Mouse (Mus musculus) thymus, postnatal 10 days (tissue): Measurements from ENCODE around the gene Hist3h2ba.

ENCODE experiments used
- DNase-seq, 2 experiments: peaks; one replicate each; pipeline ENCODE4 v3.0.0; 2021; ENCODE audit warnings: low spot score in 2 of 2

Gene Hist3h2ba

DNA sequence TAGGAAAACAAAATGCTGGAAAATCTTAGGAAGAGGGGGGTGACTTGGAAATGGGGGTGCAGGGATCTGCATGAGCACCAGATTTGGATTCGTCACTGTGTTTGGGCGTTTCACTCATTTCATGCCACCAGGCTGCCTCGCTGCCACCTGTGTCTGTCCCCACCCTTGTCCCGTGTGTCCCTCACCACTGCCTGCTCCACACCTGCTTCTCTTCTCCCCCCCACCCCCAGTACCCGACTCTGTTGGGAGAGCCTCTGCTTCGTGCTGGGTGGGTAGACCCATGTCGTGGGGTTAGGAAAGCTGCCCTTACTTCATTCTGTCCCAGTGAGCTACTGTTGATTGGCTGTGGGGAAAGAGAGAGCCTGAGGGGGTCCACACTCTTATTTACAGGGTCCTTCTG is 35.9 kb downstream of the Hist3h2ba start:
- DNase-seq, result peak; percentile 38 to 42

DNA sequence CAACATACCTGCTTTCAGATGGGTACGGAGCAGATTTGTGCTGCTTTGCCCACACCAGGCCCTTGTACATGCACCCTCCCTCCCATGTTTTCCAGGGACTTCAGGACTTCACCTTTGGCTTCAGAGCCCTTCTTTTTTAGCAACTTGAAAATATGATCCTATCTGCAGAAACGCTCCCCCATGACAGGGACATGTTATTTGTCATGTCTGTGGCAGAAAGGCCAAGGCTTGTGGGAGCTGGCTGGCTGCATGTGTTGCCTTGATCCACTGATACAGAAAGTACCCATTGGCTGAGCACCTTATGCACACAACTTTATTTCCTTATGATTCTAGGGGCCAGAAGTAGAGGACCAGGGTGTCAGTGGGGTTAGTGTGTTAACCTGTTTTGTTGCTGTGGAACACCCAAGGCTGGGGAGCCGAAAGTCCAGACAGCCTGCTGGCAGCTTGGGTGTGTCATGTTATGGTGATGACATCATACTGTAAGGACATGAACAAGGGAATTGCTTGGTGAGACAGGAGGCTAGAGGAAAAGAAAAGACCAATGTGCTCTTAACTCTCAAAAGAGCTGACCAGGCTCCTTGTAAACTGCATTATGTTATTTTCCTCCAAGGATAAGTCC is 36.7 kb downstream of the Hist3h2ba start:
- no peak for DNase-seq

DNA sequence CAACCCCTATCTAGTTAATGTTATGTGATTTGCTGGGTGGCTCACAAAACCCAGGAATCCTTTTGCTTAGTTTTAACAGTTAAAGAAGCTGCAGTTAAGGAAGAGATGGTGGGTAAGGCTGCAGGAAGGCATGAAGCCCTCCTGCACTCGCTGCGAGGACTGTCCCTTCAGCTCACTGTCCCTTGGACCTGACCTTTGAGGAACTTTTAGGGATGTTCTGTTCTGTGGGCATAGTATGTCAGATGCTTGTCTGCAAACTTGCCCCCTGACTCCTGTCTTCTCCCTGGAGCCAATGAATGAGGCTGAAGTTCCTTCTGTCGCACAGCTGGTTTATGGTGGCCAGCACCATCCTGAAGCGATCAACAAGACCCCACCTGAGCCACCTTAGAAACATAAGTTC is 40.4 kb downstream of the Hist3h2ba start:
- DNase-seq, result no peak

DNA sequence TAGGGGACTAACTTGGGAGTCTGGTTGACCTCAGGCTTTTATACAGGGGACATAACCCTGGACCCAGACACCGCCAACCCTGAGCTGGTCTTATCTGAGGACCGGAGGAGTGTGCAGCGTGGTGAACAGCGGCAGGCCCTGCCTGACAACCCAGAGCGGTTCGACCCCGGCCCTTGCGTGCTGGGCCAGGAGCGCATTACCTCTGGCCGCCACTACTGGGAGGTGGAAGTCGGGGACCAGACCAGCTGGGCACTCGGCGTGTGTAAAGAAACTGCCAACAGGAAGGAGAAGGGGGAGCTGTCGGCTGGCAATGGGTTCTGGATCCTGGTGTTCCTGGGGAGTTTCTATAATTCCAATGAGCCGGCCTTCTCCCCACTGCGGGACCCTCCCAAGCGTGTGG is 41.4 kb downstream of the Hist3h2ba start:
- no peak for DNase-seq

DNA sequence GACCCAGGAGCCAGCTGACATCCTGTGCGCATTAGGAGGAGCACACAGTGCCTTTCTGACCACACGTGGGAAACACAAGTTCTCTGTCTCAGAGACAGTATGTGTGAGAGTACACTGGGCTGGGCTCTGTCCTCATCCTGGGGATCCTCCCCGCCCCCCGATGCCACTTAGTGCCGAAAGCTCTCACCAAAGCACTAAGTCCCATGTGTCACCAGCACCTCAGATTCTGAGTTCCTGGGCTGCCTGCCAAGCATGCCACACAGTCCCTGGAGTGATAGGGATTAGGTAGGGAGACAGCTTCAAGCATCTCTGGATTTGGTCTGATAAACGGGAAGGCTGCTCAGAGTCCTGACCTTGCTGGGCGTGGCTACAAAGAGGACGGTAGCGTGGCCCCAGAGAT is 42.1 kb downstream of the Hist3h2ba start:
- DNase-seq, result no peak

DNA sequence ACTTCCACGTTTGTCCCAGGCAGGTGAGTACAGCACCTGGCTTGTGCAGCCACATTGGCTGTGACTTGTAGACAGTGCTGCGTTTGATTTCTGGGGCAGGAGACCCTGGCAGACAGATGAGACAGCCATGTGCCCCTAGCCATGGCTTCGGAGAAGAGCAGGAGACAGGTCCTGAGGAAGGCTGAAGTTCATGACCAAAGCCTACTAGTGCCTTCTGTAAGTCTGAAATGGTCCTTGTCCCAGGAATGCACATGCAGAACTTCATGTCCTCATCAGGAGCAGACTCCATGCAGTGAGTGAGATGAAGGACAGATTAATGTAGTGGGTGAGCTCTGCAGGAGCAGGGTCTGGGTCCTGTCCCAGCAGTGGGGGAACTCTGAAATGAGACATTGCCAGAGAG is 43.2 kb downstream of the Hist3h2ba start:
- no peak for DNase-seq

DNA sequence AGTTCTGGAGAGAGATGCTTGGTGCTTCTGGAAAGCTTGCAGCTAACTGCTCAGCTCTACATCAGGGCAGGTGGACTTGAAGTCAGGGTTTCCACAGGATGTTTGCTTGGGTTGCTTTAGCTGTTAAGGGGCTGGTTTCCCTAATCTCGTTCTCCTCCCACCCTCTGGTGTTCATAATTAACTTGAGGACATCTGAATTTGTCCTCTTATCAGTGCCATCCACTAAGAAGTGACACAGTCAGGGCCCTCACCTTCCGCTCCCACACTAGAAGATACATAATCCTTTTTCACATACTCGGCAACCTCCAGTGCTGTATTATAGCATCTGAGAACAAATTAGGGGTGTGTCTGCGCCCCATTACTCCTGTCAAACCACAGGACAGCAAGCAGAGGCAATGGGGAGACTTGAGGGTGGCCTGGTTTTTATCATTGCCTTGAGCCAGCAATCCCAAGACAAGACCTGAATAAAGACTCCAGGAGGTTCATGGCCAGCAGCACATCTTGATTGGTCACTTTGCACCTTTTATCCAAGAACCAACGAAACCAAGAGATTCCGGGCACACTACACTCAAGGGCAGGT is 44.5 kb downstream of the Hist3h2ba start:
- no peak for DNase-seq

DNA sequence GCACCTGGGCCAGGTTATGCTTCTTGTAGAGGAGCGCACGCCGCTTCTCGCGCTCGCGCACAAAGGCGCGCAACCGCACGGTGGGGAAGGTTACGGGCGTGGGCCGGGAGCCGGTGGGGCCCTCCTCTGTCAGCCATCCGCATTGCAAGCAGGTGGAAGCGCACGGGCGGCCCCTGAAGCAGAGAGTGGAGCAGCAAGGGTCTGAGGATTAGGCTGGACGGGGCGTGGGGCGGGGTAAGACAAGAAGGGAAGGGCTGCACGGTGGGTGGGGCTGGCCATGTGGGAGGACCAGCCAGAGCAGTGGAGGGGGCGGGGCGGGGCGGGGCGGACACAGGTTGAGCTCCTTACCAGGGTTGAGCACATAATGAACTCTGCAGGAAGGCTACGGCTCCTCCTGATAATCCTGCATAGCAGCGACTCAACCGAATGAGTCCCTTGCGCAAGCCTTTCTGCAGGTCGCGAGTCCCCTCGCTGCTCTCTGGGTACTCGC is 45.7 kb downstream of the Hist3h2ba start:
- peak; percentile 49 to 64 for DNase-seq

DNA sequence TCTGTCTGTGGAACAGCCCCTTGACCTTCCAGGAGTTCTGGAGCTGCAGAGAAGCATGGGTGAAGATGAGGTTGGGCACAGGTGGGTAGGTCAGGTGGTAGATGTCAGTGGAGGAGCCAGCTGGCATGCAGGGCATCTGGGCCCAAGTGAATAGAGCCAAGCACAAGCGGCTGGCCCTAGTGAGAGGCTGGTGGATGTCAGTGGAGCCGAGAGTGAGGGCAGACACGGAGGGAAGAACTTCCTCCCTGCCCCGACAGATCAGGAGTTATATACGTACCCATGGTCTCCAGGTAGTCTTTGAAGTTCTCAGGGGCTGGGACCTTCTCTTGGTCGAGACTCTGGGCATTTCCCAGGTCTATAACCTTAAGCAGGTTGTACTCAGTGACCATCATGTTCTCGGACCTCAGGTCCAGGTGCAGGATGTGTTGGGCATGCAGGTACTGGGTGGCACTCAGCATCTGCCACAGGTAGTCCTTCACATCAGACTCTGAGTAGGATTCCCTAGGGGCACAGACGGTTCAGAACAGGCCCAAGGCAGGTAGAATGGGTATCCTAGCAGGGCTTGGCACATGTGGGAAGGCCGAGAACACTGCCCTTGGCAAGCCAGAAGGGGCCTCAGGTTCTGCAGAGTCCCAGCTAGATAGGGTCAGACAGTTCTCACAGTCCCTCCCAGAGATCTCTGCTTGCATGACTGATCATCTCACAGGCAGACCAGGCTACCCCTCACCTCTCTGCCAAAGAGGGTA is 46.5 kb downstream of the Hist3h2ba start:
- DNase-seq, result no peak

DNA sequence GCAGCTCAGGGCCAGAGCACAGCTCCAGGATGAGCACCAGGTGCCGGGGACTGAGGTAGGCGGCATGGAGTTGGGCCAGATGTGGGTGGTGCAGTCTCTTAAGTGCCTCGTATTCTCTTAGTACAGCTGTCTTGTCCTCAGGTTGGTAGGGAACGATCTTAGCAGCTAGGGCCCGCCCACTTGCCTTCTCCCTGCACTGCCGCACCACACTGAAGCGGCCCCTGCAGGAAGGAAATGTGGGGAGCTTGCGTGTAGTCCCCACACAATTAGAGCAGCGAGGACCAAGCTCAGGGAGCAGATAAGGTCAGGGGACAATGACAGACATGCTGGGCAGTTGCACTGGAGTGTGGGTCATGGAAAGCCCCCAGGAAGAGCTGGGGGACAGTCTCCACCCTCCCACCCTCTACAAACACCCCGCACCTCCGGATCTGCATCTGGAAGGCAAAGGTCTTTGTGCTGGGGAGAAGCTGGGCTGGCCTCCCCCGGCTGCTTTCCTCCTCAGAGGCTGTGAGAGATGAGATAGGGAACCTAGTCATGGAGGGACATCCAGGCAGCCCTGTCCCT is 47.2 kb downstream of the Hist3h2ba start:
- peak; percentile 67 to 73 for DNase-seq

DNA sequence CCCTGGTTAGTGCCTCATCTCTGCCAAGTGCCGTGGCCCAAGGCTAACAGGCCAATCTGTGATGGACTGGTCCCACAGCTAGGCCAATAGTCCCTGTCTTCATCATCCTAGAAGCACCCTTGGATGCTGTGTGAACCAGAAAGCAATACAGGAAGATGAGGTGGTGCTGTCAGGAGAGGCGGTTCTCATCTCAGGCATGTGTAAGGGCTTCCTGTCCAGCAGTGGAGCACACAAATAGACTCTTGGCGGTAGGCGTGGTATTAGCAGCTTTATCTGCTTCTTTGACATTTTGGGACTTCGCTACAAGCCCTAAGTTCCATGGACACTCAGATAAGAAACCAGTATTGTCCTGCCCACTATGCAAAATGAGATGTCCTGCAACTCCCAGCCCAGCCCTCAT is 48.8 kb downstream of the Hist3h2ba start:
- no peak for DNase-seq
